Mouse (Mus musculus) forebrain, embryonic 16.5 days (tissue): ENCODE measurements around the gene Tmem242. TPM values are rescaled to one million over a fixed set of nuclear protein-coding genes. Genes with fewer than 3 reads are reported as not detected.

ENCODE experiments used
- ATAC-seq: fragments of 200-750 bp; cut with Nextera tagmentation; 2 replicates; pipeline ENCODE4 v1.8.0; 2017; ENCODE audit warnings: mild to moderate bottlenecking, moderate library complexity
- H3K27ac ChIP-seq: fragments of 300-500 bp; sonication (generic); 2 replicates; pipeline ENCODE4 v1.5.1; 2014; ENCODE audit warnings: low read length, control low read depth
- H3K27me3 ChIP-seq: fragments of 300-500 bp; sonication (generic); replicated peaks from 2 replicates; pipeline ENCODE4 v1.6.1; 2014; ENCODE audit warnings: low read length; ENCODE audit not compliant: control insufficient read depth, insufficient read depth
- H3K36me3 ChIP-seq: fragments of 300-500 bp; sonication (generic); 2 replicates; pipeline ENCODE4 v1.6.1; 2014; ENCODE audit not compliant: control insufficient read depth, insufficient read depth
- H3K4me1 ChIP-seq: fragments of 300-500 bp; sonication (generic); replicated peaks from 2 replicates; pipeline ENCODE4 v1.6.1; 2014; ENCODE audit warnings: low read length; ENCODE audit not compliant: control insufficient read depth, insufficient read depth
- H3K4me2 ChIP-seq: fragments of 300-500 bp; sonication (generic); 2 replicates; pipeline ENCODE4 v1.6.1; 2014; ENCODE audit warnings: mild to moderate bottlenecking, low read length, control low read depth
- H3K4me3 ChIP-seq: fragments of 300-500 bp; sonication (generic); replicated peaks from 2 replicates; pipeline ENCODE4 v1.5.1; 2014; ENCODE audit warnings: mild to moderate bottlenecking, low read length, control low read depth
- H3K9ac ChIP-seq: fragments of 300-500 bp; sonication (generic); replicated peaks from 2 replicates; pipeline ENCODE4 v1.6.1; 2014; ENCODE audit warnings: low read depth, low read length, control low read depth
- H3K9me3 ChIP-seq: fragments of 300-500 bp; sonication (generic); 2 replicates; pipeline ENCODE4 v1.6.1; 2016; ENCODE audit warnings: low read length; ENCODE audit not compliant: control insufficient read depth
- WGBS: fragments of 180-500 bp; shearing (Covaris S2); extraction: QIAGEN DNeasy Blood & Tissue Kit; methylation state at CpG from one replicate; pipeline ENCODE4 v1.1.7; 2014; 5-methylcytosine and 5-hydroxymethylcytosine counted together
- polyA plus RNA-seq: library from polyadenylated mRNA; unstranded; fragments of >200 nt; fragmentation: Nextera tagmentation; extraction: Ambion mirVana; gene quantifications from 2 replicates; pipeline ENCODE4 v1.2.1, GENCODE M21; 2015

The Tmem242 gene
- polyA plus RNA-seq, 1 experiment from 2014 or later, result 93.1 TPM

DNA sequence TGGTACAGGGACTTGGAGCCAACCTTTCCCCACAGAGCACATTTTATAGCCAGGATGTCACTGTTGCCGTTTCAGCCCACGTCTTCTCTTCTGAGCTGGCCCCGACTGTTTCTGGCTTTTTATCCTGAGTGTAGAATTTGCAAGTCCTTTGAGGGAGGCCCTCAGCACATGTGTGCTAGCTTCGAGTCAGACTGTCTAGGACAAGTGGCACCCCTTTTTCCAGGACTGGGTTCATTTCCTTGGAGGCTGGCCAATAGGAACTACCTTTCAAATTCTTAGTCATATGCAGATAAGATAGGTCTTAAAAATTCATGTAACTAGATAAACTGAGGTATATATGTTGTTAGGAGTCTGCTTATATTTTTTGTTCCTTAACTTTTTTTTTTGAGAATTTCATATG lies 29.7 kb downstream of the Tmem242 start:
- Histone ChIP-seq H3K27me3 (0 out of 2 replicates have a peak, but pooled peaks cover 3% of the 10 kb centered on the region), H3K9me3 (no peaks in the 10 kb centered on the region), H3K4me2 (no peak overlapping the region), H3K36me3 (no peaks in the 10 kb centered on the region; the same call in 1 of the 2 replicates), H3K4me3 (no peak overlapping the region), H3K4me1 (no peaks in the 10 kb centered on the region), H3K27ac (no peak overlapping the region), H3K9ac (no peak overlapping the region)
- no peak for ATAC-seq
- WGBS, result 82% methylated on average over 4 of the region's 4 CpGs

DNA sequence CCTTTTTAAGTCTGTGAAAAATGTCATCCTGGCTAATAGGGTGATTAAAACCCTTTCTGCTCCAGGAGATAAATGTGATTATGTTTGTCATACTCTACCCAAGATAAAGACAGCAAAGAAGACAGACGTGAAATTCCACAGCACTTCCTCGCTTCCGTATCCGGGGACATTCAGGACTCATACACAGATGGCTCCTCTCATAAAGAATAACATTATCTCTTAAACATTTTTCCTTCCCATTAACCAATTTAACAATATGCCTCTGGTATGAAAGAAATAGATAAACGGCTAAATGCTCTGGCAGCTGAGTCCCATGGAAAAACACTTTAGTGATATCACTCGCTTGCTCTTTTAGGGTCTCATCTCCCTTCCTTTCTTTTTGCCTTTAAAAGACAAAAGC lies 33.0 kb downstream of the Tmem242 start:
- WGBS, result 58% methylated on average over 6 of the region's 6 CpGs
- Histone ChIP-seq H3K27ac (no peak overlapping the region), H3K4me1 (no peaks in the 10 kb centered on the region), H3K4me2 (no peak overlapping the region), H3K9me3 (no peaks in the 10 kb centered on the region), H3K36me3 (no peaks in the 10 kb centered on the region; the same call in 1 of the 2 replicates), H3K4me3 (no peak overlapping the region), H3K9ac (no peak overlapping the region), H3K27me3 (peaks cover 13% of the 10 kb centered on the region)
- no peak for ATAC-seq

DNA sequence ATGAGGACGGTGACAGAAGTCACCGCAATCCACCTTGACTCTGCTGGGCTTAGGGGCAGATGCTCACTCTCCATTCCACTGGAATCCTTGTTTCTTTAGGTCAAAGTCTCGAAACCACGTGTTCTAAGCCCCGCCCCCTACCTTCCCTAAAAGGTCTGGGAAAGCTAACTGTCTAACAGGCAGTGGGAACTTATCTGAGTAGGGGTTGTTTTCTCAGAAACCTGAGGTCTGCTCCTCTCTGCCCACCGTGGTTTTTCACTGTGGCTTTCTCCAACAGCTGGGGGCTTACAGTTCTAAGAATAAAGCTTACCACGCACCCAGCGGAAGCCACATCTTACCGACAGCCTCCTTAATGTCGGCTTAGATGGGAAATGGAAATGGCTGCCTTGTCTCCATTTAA lies 33.5 kb downstream of the Tmem242 start:
- no peak for ATAC-seq
- Histone ChIP-seq H3K9ac (no peak overlapping the region), H3K9me3 (no peaks in the 10 kb centered on the region), H3K4me1 (no peaks in the 10 kb centered on the region), H3K4me2 (no peak overlapping the region), H3K27ac (no peak overlapping the region; the same call in 1 of the 2 replicates), H3K27me3 (peaks cover 13% of the 10 kb centered on the region), H3K36me3 (no peaks in the 10 kb centered on the region; the same call in 1 of the 2 replicates), H3K4me3 (no peak overlapping the region)
- 44% methylated on average over 10 of the region's 10 CpGs for WGBS

DNA sequence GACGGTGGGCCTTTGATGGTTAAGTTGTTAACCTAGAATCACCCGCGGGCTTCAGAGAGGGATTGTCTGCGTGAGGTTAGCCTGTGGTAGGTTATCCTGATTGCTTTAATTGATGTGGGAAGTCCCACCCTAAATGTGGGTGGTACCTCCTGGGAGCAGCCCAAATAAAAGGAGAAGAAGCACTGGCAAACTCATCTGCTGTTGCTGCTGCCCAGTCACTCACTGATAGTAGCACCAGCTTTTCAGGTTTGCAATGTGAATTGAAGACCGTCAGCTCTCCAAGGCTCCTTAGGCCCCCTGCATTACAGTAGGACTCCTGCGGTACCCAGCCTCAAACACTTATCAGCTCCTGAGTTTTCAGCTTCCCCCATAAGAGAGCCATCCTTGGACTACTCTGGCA lies 36.2 kb downstream of the Tmem242 start:
- 90% methylated on average over 6 of the region's 6 CpGs for WGBS
- Histone ChIP-seq H3K4me2 (no peak overlapping the region), H3K36me3 (no peaks in the 10 kb centered on the region), H3K27ac (no peak overlapping the region), H3K9me3 (no peaks in the 10 kb centered on the region), H3K4me3 (no peak overlapping the region), H3K4me1 (no peaks in the 10 kb centered on the region), H3K27me3 (peaks cover 13% of the 10 kb centered on the region), H3K9ac (no peak overlapping the region)
- ATAC-seq, result no peak

DNA sequence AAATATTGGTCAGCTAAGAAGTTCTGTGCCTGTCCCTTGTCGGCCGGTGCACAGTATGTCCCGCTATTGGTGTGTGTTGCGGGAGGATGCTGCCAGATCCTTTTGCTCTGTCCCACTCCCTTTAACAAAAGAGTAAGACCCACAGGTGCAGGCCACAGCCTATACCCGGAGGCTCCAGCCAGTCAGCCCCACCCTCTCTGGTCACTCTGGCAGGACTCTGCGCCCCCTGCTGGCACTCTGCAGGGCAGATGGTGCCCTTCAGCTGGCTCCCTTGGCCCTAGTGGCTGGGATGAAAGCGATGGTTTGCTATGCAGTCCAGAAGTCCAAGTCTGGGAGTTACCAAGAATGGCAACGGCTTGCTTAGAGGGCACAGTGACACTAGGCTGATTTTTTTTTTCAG lies 37.4 kb downstream of the Tmem242 start:
- peaks cover 1% of the 10 kb centered on the region; the same call in 1 of the 2 replicates for H3K4me1 ChIP-seq
- 20% methylated on average over 8 of the region's 8 CpGs for WGBS
- peaks cover 13% of the 10 kb centered on the region for H3K27me3 ChIP-seq
- H3K9me3 ChIP-seq, result no peaks in the 10 kb centered on the region
- peak; percentile 60; the same call in 1 of the 2 replicates for ATAC-seq
- H3K36me3 ChIP-seq, result no peaks in the 10 kb centered on the region
- no peak overlapping the region for H3K4me2 ChIP-seq
- H3K9ac ChIP-seq, result no peak overlapping the region
- H3K4me3 ChIP-seq, result no peak overlapping the region
- H3K27ac ChIP-seq, result no peak overlapping the region

DNA sequence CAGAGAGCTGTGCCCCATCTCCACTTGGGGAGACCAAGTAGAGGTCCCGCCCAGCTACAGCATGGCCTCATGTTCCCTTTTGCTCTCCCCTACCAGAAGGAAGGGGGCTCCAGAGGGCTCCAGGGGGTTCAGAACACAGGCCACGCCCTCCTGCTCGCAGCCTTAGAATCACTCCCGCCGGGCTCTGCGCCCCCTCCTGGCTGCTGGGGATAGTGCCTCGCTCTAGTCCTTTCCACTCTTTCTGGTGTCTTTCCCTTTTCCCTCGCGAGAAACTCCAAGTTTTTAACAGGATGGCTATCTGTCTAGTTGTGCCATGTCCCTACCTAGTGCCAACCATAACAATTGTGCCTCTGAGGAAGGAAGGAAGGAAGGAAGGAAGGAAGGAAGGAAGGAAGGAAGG lies 38.0 kb downstream of the Tmem242 start:
- Histone ChIP-seq H3K9ac (no peak overlapping the region), H3K4me2 (no peak overlapping the region), H3K27ac (no peak overlapping the region), H3K4me3 (no peak overlapping the region), H3K9me3 (no peaks in the 10 kb centered on the region), H3K27me3 (peaks cover 13% of the 10 kb centered on the region), H3K4me1 (peaks cover 6% of the 10 kb centered on the region; the same call in 1 of the 2 replicates), H3K36me3 (no peaks in the 10 kb centered on the region)
- ATAC-seq, result peak; percentile 54; the same call in 1 of the 2 replicates
- WGBS, result 7% methylated on average over 9 of the region's 9 CpGs

DNA sequence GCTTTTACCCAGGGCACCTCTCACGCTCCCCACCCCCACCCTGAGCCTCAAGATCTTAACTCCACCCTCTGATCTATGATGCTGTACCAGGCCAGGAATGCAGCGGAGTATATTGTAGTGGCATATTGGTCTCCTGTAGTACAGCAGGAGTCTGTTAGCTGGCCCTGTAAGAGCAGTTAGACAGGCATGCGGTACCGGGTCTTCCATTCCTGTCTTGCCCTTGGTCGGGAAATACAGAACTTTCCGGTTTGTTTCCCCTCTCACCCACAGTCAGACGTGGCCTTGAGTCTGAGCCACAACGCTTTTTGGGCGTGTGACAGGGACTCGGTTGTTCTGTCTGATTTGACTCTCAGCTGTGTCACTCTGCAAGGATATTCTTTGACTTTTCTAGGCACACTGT lies 38.8 kb downstream of the Tmem242 start:
- WGBS, result 91% methylated on average over 10 of the region's 10 CpGs
- H3K27me3 ChIP-seq, result peaks cover 13% of the 10 kb centered on the region

DNA sequence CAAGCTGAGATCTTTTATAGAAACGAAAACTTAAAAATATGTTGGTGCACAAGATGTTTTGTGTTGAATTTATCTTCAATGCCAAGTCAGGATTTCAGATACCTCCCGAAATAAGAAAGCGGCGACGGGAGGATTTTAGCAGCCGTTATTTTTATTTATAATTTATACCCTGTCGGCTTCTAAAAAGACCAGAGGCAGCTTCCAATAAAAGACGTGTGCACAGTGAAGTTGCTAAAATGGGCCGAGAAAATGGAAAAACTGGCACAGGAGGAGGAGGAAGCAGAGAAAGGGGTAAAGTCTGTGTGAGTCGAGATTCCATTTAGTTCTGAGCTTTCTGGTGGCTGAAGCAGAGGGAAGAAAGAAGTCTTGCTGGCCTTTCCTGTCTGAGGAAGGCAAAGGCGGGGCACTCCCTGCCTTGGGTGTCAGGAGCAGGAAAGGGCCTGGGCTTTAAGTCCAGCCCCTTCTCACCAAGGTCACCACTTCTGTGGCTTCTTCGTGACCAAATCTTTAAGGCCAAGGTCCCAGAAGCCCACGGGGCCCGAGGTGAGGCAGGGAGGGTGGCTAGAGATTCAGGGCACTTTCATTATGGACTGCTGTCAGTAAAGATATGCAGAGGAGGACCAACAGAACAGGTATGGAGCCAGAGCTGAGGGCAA lies 39.5 kb downstream of the Tmem242 start:
- no peak overlapping the region for H3K4me3 ChIP-seq
- no peak overlapping the region for H3K4me2 ChIP-seq
- no peaks in the 10 kb centered on the region for H3K9me3 ChIP-seq
- no peak for ATAC-seq
- 76% methylated on average over 14 of the region's 14 CpGs for WGBS
- no peak overlapping the region for H3K9ac ChIP-seq
- H3K27me3 ChIP-seq, result peaks cover 13% of the 10 kb centered on the region
- peaks cover 6% of the 10 kb centered on the region; the same call in 1 of the 2 replicates for H3K4me1 ChIP-seq
- H3K36me3 ChIP-seq, result no peaks in the 10 kb centered on the region
- H3K27ac ChIP-seq, result no peak overlapping the region

More for the DNA sequence above, 38.8 kb downstream of the Tmem242 start:
- no peaks in the 10 kb centered on the region for H3K9me3 ChIP-seq
- no peak overlapping the region for H3K9ac ChIP-seq
- peaks cover 6% of the 10 kb centered on the region; the same call in 1 of the 2 replicates for H3K4me1 ChIP-seq
- H3K4me2 ChIP-seq, result no peak overlapping the region
- no peak overlapping the region for H3K27ac ChIP-seq
- no peaks in the 10 kb centered on the region for H3K36me3 ChIP-seq
- no peak for ATAC-seq
- H3K4me3 ChIP-seq, result no peak overlapping the region

DNA sequence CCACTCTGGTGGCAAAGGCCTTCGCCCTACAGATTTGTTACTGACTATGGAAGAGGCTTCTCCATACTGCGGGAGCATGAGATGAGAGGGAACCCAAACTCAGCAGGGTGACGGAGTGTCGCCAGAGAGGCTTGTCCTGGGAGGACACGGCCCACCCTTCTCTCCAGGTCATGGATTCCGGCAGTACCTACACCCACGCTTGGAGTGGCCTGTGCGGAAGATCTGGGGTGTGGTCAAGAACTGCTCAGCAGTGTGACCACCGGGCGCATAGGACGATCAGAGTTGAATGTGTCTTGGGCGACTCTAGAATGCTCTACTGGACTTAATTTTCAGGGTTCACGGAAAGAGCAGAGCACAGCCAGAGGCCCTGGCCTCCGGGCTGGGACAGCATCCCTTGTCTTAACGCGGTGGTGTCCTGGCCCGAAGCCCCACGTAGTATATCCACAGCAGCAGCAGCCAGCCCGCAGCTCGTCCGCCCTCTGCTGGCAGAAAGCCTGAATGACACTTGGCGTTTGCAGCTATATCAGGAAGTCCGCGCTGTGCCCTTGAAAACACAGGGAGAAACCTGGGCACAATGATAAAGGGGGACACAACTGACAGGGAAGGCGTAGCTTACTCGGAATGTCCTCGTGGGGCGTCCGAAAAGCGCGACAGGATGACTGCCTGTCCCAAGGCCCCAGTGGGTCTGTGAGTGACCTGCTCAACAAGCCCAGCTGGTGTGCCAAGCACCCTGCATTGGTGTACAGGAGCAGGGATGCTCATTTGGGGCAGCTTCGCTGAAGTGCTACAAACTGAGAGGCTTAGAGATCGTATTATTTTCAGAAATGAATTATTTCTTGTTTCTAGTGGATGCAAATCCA lies 42.7 kb downstream of the Tmem242 start:
- H3K4me1 ChIP-seq, result peaks cover 6% of the 10 kb centered on the region; the same call in 1 of the 2 replicates
- no peaks in the 10 kb centered on the region for H3K27me3 ChIP-seq
- no peaks in the 10 kb centered on the region for H3K36me3 ChIP-seq
- ATAC-seq, result peak; percentile 83
- no peak overlapping the region for H3K4me3 ChIP-seq
- peak overlapping the region; percentile 30 for H3K4me2 ChIP-seq
- 30% methylated on average over 33 of the region's 33 CpGs for WGBS
- no peaks in the 10 kb centered on the region for H3K9me3 ChIP-seq
- H3K27ac ChIP-seq, result no peak overlapping the region
- H3K9ac ChIP-seq, result no peak overlapping the region
